Mouse (Mus musculus) fat pad, adult 2 months (tissue): ENCODE data around the gene Gm26938.
A peak's percentile ranks its signal among the peaks of the same experiment; 100 is the strongest.

Experiments used
- DNase-seq: peaks from one replicate; pipeline ENCODE4 v3.0.0-alpha.2; 2011; ENCODE audit warnings: low read depth, low spot score; ENCODE audit errors: extremely low read depth

Gm26938 gene

GRCm38 (mm10) chr5:139816445-139816844 is 9.8 kb downstream of the Gm26938 start:
- DNase-seq = no peak

GRCm38 (mm10) chr5:139815964-139816363 is 10.2 kb downstream of the Gm26938 start:
- DNase-seq = no peak

GRCm38 (mm10) chr5:139813963-139814381 is 12.2 kb downstream of the Gm26938 start:
- DNase-seq = no peak

GRCm38 (mm10) chr5:139813126-139813490 is 13.1 kb downstream of the Gm26938 start:
- no peak for DNase-seq

DNA sequence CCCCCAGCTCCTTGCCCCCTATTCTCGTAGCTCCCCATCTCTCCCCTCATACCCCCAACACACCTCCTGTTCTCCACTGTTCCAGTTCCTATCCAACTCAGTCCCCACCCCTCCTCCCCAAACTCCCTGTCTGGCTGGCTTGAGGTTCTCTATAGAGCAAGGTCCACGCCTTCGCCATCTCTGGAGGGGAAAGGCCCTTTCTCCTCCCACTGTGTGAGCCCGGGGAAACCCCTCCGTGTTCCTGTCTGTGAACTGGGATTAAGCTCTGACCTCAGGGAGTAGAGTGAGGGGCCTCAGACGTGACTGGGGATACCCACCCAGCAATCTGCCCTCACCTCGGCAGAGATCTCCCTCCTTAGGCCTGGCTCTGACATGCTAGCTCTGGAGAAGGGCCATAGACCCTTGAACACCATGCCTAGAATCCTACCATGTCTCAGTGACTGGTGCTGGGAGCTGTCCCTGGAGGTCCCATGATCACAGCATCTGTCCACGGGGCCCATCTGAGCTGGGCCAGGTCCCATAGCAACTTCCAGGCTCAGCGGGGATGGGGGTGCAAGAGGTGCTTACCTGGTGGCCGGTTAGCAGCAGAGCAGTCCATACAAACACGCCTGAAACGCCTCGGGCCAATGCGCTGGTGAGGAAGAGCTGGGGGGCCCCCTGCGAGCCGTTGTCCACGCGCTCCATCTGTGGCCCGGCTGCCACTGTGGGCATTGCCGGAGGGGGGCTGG is 13.6 kb downstream of the Gm26938 start:
- DNase-seq = no peak

DNA sequence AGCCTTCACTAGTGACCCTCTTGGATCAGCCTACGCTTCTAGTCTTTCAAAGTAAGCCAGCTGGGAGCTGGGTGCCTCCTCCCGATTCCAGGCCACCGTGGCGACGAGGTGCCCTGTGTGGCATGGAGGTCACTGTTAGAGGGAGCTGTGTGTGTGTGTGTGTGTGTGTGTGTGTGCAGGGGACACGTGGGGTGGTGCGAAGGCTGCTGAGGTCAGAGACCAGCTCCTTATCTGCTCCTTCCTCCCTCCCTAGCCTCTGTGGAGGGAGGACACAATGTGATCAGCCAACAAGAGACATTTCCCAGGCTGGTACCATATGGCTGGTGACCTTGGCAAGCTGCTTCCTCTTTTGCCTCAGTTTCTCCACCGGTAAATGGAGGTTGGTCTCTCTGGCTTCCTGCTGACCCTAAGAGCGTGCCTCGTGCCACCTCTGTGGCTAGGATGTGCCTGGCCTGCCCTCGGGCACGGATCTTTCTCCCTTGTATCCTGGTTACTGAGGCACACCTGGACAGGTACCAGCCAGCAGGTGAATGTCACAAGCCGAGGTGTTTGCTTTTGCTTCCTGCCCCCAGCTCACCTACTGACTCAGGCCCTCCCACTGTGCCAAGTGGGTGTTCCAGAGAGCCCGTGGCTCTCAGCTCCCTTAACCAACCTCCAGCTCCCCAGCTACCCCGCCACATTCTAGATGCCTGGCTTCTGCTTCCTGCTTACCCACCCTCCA is 14.4 kb downstream of the Gm26938 start:
- DNase-seq = peak; percentile 50

GRCm38 (mm10) chr5:139809397-139809796 is 16.8 kb downstream of the Gm26938 start:
- DNase-seq = no peak

DNA sequence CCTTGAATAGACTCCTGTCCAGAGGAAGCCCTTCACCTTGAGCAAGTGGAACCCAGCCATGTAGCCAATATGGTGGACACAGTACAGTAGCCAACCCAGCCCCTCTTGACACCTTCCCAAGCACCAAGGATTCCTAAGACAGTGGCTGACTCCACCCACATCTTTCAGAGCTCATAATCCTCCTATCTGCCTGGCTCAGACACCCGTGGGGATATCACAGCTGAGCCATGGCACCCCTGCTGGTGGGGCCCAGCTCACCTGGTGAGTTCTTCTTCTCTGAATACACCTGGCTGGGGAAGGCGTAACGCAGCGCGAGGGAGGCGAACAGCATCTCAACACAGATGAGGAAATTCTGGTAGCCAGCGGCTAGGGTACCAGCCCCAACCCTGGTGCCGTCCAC is 20.3 kb downstream of the Gm26938 start:
- DNase-seq = no peak

DNA sequence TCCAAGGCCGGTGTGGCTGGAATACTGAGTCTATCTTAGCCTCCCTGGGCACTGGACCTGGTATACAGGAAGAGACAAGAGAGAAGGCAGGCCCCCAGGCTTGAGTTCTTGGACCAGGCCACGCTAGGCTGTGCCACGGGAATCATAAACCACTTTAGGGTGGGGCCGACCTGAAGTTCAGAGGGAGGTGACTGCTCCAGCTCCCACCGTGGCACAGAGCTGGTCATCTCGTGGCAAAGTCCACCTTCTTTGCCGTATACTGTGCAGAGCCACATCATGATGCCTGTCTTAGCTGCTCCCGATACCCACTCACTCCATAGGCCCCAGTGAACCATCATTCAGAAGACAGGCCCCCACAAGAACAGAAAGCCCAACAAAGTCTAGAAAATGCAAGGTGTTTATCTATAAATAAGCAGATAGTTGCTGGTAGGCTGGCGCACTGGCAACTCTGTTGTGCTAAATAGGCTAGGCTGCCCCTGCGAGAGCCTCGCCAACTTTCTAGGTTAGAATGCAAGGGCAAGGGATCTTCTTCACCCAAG is 21.6 kb downstream of the Gm26938 start:
- DNase-seq = no peak

GRCm38 (mm10) chr5:139804107-139804551 is 22.1 kb downstream of the Gm26938 start:
- DNase-seq = no peak

DNA sequence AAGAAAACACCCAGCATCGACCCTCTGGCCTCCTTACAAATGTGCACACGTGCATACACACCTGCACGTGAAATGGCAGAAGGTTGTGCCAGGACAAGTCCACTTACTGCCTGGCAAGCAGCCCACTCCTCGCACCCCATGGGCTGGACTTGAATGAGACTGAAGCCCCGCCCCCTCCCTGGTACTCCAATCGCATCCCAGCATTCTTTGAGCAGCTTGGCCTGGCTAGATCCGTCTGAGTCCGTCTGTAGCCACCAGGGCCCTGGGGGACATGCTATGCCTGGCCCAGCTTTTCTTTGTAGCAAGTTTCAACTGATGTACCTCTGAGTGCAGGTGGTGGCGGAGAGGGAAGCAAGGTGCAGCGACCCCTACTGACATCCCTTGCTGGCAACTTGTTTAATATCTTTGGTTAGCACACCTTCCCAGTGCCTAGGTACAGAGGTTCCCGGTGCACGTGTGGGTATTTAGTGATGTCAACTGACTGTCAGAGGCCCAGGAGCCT is 22.6 kb downstream of the Gm26938 start:
- DNase-seq = no peak

DNA sequence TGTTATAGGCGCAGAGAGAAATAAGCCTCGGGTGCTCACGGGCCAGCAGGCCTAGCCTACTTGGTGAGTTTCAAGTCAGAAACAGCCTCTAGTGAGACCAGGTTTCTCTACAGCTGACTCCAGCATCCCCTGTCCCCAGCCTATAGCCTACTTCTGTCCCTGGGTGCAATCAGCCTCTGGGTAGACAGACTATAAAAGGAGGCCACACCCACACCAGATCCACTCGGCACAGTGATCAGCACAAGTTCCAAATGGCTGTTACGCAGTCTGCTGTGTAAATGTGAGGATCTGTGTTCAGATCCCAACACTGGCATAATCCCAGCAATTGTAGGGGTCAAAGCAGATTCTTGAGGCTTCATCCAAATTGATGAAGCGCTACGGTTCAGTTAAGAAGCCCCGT is 23.0 kb downstream of the Gm26938 start:
- no peak for DNase-seq

GRCm38 (mm10) chr5:139801880-139802279 is 24.3 kb downstream of the Gm26938 start:
- no peak for DNase-seq

DNA sequence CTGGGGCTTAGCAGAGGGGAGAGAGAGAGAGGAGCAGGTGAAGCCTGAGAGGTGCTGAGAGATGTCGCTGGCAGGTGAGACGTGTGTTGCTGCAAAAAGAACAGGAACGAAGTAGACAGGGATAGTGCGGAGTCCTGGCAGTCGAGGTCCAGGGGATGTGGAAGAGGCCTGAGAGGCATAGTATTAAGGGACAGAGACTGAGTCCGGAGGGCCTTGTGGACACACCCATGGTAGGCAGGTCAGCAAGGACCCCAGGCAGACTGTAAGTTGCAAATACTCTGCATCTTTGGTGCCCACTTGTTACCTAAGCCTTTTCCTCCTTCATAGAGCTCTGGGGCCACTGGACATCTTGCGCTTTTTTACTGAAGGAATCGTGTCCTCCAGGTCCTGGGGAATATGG is 25.0 kb downstream of the Gm26938 start:
- no peak for DNase-seq

DNA sequence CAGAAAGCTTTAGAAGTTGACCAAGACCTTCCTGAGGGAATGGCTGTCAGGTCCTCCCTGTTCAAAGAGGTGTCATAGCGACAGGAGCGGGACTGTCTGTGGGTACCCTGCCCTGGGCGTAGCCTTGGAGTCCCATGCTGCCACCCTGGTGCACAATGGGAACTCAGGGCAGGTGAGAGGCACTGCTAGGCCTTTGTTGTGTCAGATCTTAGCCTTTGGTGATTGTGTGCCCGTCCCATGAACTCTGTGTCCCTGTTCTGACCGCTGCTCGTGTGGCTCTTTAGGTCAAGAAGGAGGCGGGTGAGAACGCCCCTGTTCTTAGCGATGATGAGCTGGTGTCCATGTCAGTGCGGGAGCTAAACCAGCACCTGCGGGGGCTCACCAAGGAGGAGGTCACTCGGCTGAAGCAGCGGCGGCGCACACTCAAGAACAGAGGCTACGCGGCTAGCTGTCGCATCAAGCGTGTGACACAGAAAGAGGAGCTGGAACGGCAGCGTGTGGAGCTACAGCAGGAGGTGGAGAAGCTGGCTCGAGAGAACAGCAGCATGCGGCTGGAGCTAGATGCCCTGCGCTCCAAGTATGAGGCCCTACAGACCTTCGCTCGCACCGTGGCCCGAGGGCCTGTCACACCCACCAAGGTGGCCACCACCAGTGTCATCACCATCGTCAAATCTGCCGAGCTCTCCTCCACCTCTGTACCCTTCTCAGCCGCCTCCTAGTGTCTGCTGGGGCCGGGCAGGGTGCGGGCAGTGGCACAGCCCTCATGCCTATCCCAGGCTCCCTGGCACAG is 26.2 kb downstream of the Gm26938 start:
- DNase-seq = no peak

DNA sequence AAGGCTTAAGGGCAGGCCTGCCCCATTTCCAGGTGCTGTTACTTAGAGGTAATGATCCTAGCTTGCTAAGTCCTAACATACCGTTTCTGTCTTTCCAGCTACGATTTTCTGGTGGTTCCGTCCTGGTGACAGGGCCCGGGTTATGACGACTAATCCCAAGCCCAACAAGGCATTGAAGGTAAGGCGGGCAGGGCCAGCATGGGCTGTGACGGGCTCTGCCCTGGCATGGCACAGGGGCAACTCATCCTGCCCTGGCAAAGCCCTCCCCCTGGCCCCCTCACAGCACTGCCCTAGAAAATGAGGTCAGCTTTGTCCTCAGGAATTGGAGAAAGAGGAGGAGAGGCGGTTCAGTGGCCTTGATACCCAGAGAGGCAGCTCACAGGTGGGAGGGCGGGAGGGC is 27.2 kb downstream of the Gm26938 start:
- DNase-seq = no peak

DNA sequence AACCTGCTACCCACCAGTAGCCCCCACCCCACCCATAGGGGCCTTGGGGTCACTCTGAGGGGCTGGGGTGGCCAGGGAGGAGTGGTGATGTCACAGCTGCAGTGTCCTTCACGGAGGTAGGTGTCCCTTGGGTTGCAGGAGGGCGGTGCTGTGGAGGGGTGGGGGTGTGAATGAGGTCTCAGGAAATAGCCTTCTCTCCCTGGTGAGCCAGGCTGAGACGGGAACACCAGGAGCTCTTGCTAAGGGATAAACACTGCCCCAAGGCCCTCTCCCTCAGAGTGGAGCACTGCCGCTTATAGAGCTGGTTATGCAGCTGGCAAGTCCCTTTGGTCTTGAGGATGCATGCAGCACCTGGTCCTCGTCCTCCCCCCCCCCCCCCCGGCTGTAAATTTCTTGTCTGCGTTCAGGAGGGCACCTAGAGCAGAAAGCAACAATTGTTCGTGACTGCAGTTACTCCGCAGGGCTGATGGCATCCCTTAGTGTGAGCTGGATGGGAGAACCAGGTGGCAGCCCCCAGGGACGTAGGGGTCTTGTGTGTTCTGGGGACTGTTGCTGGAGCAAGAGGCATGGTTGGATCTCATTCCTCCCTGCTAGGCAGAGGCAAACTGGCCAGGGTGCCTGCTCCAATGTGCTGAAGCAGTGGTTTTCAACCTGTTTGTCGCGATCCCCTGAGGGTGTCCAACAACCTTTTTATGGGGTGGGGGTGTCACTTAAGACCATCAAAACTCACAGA is 27.9 kb downstream of the Gm26938 start:
- DNase-seq = no peak

GRCm38 (mm10) chr5:139797473-139798167 is 28.6 kb downstream of the Gm26938 start:
- DNase-seq = no peak

GRCm38 (mm10) chr5:139796900-139797299 is 29.3 kb downstream of the Gm26938 start:
- DNase-seq = peak; percentile 50
